Mouse (Mus musculus) liver, adult 2 months (tissue): ENCODE measurements around the gene Cdc42bpa.

Experiments used
- CTCF ChIP-seq: fragments of 200-500 bp; IDR thresholded peaks from 2 replicates; pipeline ENCODE4 v1.5.1; 2011; ENCODE audit warnings: low read depth, low read length, control low read depth
- POLR2A ChIP-seq: fragments of 200-500 bp; IDR thresholded peaks from 2 replicates; pipeline ENCODE4 v1.6.1; 2011; ENCODE audit warnings: low read length, control low read depth; ENCODE audit not compliant: insufficient read depth; ENCODE audit errors: extremely low read depth

GRCm38 (mm10) chr1:180193391-180193935 is 233.2 kb downstream of the Cdc42bpa start:
- TF ChIP-seq CTCF (no peak), POLR2A (no peak)
